Mouse (Mus musculus): ENCODE measurements around the gene Gm11127. TPM values are rescaled to one million over a fixed set of nuclear protein-coding genes. Genes with fewer than 3 reads are reported as not detected.

Gm11127 gene
- total RNA-seq (2023), result 87.5 TPM

DNA sequence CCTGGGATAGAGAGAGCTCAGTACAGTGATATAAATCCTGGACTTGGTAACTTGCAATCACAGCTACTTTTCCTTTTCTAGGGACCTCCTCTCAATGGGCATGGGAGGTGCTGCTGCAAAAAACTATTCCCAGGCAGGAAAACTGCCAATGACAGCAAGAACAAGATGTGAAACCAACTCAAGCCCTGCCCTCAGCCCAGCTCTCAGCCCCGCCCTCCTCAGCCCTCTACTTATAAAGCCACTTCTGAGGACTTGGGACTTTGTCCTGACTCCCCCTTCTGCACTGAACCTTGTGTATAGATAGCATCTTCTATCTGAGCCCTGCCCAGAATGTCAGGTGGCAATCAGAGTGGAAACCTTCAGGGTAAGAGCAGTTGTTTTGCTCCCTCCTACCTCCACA lies at the start of gene Gm11127:
TSS of gene Gm11127 (minus strand) at position 10 of the 400 bp plus-strand sequence.

DNA sequence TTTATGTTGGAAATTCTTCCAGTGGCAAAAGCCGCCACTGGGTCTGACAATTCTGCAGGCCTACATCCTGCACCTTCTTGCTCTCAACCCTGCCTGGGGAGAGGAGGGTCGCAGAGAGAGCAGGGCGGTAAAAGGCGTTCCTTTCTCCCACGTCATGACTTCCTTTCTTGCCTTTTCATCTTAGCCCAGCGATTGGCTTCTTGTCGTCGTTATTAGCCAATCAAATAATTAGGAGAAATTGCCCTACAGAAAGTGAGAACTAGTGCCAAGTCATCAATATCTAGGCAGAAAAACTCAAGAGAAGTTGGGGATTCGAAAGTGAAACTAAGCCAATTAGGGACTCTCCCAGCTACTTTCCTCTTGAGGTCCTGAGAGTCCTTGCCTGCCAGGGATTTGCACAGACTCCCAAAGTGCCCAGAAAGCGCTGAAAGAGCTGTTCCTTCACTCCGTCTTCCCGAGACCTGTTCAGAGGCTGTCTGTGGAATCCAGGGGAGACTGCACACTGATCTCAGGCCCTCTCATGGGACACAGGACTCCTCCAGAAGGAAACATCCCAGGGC lies 15.5 kb downstream of the Gm11127 start, which contains the start of the genes H2-T22 and Gm6034:
TSS of gene H2-T22 (minus strand) at position 138 of the 560 bp plus-strand sequence.
TSS of gene Gm6034 (plus strand) at position 352 of the 560 bp plus-strand sequence.

DNA sequence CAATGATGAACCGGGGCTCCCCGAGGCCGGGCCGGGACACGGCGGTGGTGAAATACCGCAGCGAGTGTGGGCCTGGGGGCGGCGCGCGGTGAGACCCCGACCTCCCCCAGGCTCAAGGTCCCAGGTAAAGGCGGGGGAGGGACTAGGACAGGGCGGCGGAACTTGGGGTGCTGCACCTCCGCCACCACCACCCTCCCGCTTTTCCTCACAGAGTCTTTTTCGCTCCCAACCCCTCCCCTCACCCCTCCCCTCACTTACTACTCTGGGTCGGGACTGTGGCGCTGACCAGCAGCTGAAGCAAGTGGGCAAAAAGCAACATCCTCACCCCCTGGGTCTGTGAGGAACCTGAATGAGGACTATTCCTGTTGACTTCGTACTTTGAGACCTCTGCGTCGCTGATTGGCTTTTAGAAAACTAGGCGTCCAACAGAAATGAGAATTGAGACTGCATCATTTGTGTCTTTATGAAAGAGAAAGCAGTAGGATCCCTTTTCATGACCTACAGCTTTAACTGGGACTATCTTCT lies 25.8 kb downstream of the Gm11127 start, which contains the start of gene H2-T23:
TSS of gene H2-T23 (minus strand) at position 505 of the 525 bp plus-strand sequence.

DNA sequence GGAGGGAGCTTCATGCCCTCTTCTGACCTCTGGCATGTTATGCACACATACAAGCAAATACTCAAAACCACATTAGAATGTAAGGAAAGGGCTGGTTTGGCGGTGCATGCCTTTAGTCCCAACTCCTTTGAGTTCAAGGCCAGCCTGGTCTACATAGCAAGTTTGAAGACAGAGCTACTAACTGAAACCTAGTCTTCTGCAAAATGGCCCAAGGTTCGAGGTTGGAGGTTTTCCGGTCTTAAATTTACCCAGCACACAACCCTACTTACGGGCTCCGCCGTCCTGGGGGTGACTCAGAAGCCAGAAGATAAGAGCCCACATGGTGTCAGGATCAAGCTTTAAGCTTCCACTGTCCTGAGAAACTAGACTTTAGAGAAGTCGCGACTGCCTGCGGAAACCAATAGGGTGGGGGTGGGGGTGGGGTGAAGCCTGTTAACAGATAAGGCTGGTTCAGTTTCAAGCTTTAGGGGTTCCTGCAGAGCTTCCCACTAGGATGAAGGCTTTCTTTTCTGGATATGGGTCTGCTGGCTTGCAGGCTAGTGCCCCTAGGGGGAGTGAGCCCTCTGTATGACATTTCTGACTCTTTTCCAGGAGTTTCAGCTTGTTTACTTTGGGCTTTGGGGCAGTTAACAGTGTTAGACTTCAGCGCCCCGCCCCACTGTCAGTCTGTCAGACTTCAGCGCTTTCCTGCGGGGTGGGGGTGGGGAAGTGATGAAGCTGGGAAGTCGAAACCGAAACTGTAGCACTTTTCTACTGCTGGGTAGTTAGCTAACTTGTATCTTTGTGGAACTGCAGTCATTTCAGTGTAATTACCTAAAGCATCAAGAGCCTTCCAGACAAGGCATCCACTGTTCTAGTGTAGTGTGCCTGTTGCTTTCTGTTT lies 37.7 kb downstream of the Gm11127 start, which contains the start of gene H2-T24:
TSS of gene H2-T24 (minus strand) at position 370 of the 883 bp plus-strand sequence.

Other genes starting within 250 kb of the Gm11127 start
- 6.3 TPM for gene Ier3, start 236.7 kb downstream of the Gm11127 start, total RNA-seq (2023)
- gene Flot1, start 235.1 kb downstream of the Gm11127 start, total RNA-seq (2023), result 46.7 TPM
- gene Tubb5, start 220.1 kb downstream of the Gm11127 start, total RNA-seq (2023), result 496 TPM
- gene Mdc1, start 216.9 kb downstream of the Gm11127 start, total RNA-seq (2023), result 79.2 TPM
- gene Nrm, start 197.1 kb downstream of the Gm11127 start, total RNA-seq (2023), result 19.7 TPM
- gene Ppp1r18, start 192.8 kb downstream of the Gm11127 start, total RNA-seq (2023), result 272 TPM
- gene Dhx16, start 178.6 kb downstream of the Gm11127 start, total RNA-seq (2023), result 95.2 TPM
- gene 2310061I04Rik, start 160.9 kb downstream of the Gm11127 start, total RNA-seq (2023), result 30.0 TPM
- 13.5 TPM for gene Atat1, start 148.3 kb downstream of the Gm11127 start, total RNA-seq (2023)
- gene Mrps18b, start 142.0 kb downstream of the Gm11127 start, total RNA-seq (2023), result 61.0 TPM
- gene Ppp1r10, start 141.9 kb downstream of the Gm11127 start, total RNA-seq (2023), result 184 TPM
- gene Abcf1, start 88.6 kb downstream of the Gm11127 start, total RNA-seq (2023), result 129 TPM
- gene Gnl1, start 78.5 kb downstream of the Gm11127 start, total RNA-seq (2023), result 61.6 TPM
- 67.0 TPM for gene Prr3, start 78.1 kb downstream of the Gm11127 start, total RNA-seq (2023)
- 25.7 TPM for gene H2-T24, start 37.8 kb downstream of the Gm11127 start, total RNA-seq (2023)
- 302 TPM for gene H2-T23, start 25.5 kb downstream of the Gm11127 start, total RNA-seq (2023)
- 187 TPM for gene H2-T22, start 15.6 kb downstream of the Gm11127 start, total RNA-seq (2023)
- 1.3 TPM for gene Gm6034, start 15.4 kb downstream of the Gm11127 start, total RNA-seq (2023)
- 10.8 TPM for gene Gm19684, start 63.3 kb upstream of the Gm11127 start, total RNA-seq (2023)
- 15.3 TPM for gene Gm7030, start 71.1 kb upstream of the Gm11127 start, total RNA-seq (2023)
- not detected for gene Gm8909, start 110.2 kb upstream of the Gm11127 start, total RNA-seq (2023)
- 1.2 TPM for gene H2-T3, start 131.9 kb upstream of the Gm11127 start, total RNA-seq (2023)
- 86.3 TPM for gene Rpp21, start 199.7 kb upstream of the Gm11127 start, total RNA-seq (2023)
- 85.3 TPM for gene Trim39, start 213.9 kb upstream of the Gm11127 start, total RNA-seq (2023)
- gene H2-M10.2, start 228.1 kb upstream of the Gm11127 start, total RNA-seq (2023), result not detected